Mouse (Mus musculus) liver, adult 10 weeks (tissue): Measurements from ENCODE around the gene Efcab14. TPM values are rescaled to one million over a fixed set of nuclear protein-coding genes. Genes with fewer than 3 reads are reported as not detected.

ENCODE experiments used
- polyA plus RNA-seq: library from polyadenylated mRNA; stranded (reverse); fragments of 350-450 nt; fragmentation: Illumina TruSeq; extraction: RNeasy Lipid Tissue Mini Kit (QIAGEN cat#74804); gene quantifications from one replicate; pipeline ENCODE4 v1.2.3, GENCODE M21; 2014; ENCODE audit warnings: low read depth, low replicate concordance

Gene Efcab14
- polyA plus RNA-seq, result 19.1 TPM

DNA sequence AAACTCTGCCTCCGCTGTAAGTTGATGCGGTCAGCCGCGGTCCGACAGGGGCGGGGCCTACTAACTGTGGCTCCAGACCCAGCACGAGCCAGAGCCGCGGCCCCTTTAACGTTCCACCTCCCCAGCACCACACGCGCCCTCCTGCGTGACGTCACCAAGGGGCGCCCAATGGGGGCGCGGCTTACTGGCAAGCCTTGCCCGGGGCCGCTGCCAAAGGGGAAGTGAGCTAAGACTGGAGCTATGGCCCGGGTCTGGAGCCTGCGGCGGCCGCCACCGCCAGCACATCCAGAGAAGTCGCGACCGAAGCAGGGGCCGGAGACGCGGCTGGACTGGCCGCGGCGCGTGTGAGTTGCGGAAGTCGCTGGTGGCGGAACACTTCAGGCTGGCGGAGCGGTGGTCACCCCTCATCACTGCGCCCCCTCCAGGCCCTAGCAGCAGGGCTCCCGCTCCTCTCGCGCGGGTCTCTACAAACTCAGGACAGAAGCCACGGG, at the start of gene Efcab14:
Gene Efcab14 (plus strand): TSS at position 194 of the 491 bp plus-strand sequence.

GRCm38 (mm10) chr4:115780918-115781317, 43.4 kb downstream of the Efcab14 start, which contains the start of gene Tex38:
TSS of gene Tex38 (minus strand) at chr4:115781018.

DNA sequence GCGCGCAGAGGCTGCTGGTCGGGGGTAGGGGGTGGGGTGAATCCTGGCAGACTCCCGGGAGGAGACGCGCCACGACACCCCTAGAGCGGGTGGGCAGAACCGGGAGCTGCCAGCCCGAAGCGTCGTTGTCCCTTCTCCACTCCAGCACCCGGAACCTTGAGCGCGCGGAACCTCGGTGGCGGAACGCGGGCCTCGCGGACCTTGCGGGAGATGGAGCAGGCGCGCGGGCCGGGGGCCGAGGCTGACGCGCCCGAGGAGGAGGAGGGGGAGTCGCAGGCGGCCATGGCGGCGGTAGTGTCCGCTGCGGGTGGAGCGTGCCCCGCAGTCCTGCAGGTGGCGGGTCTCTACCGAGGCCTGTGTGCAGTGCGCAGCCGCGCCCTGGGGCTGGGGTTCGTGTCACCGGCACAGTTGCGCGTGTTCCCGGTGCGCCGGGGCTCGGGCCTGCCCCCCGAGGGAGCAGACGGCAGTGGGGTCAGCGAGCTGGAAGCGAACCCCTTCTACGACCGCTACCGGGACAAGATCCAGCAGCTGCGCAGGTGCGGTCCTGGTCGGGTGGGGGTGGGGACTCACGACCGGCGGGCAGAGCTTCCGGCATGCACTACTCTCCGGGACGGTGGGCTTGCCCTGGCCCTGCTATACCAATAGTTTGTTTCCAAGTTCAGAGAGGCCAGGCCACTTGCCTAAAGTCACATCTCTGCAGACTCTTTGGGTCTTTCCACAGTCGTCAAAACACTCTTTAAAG, 47.4 kb downstream of the Efcab14 start, which contains the start of gene Atpaf1:
Gene Atpaf1 (plus strand): TSS at position 44 of the 742 bp plus-strand sequence.

Other genes with a start within 250 kb of the Efcab14 start
- 1,492 TPM for gene Cyp4a14, start 241.6 kb upstream of the Efcab14 start, polyA plus RNA-seq
- gene Cyp4a10, start 219.5 kb upstream of the Efcab14 start, polyA plus RNA-seq, result 1,850 TPM
- gene Cyp4a31, start 174.1 kb upstream of the Efcab14 start, polyA plus RNA-seq, result 21.6 TPM
- gene Cyp4a32, start 136.8 kb upstream of the Efcab14 start, polyA plus RNA-seq, result 24.2 TPM
- gene Cyp4b1, start 90.0 kb upstream of the Efcab14 start, polyA plus RNA-seq, result 13.7 TPM
- not detected for gene Tex38, start 43.3 kb downstream of the Efcab14 start, polyA plus RNA-seq
- gene Atpaf1, start 47.1 kb downstream of the Efcab14 start, polyA plus RNA-seq, result 59.0 TPM
- 10.9 TPM for gene Mob3c, start 90.3 kb downstream of the Efcab14 start, polyA plus RNA-seq
- gene Mknk1, start 101.5 kb downstream of the Efcab14 start, polyA plus RNA-seq, result 7.3 TPM
- gene Kncn, start 146.7 kb downstream of the Efcab14 start, polyA plus RNA-seq, result not detected
- gene 6430628N08Rik, start 152.9 kb downstream of the Efcab14 start, polyA plus RNA-seq, result not detected
- not detected for gene Dmbx1, start 202.2 kb downstream of the Efcab14 start, polyA plus RNA-seq